Mouse (Mus musculus) hindbrain, embryonic 14.5 days (tissue): ENCODE results near the gene Wt1. TPM values are rescaled to one million over a fixed set of nuclear protein-coding genes. Genes with fewer than 3 reads are reported as not detected.

Experiments
- ATAC-seq: fragments of 200-750 bp; cut with Nextera tagmentation; 2 replicates; pipeline ENCODE4 v1.8.0; 2017; ENCODE audit warnings: moderate number of reproducible peaks, mild to moderate bottlenecking, moderate TSS enrichment, moderate library complexity; ENCODE audit not compliant: low FRiP score
- DNase-seq: peaks from one replicate; pipeline ENCODE4 v3.0.0-alpha.2; 2015; ENCODE audit warnings: low spot score
- H3K27ac ChIP-seq: fragments of 300-500 bp; sonication (generic); 2 replicates; pipeline ENCODE4 v1.5.1; 2014; ENCODE audit warnings: mild to moderate bottlenecking, moderate library complexity
- H3K27me3 ChIP-seq: fragments of 300-500 bp; sonication (generic); 2 replicates; pipeline ENCODE4 v1.6.1; 2014; ENCODE audit warnings: mild to moderate bottlenecking, low read length, mixed read lengths; ENCODE audit not compliant: control insufficient read depth, insufficient read depth
- H3K36me3 ChIP-seq: fragments of 300-500 bp; sonication (generic); replicated peaks from 2 replicates; pipeline ENCODE4 v1.6.1; 2014; ENCODE audit not compliant: control insufficient read depth, insufficient read depth
- H3K4me1 ChIP-seq: fragments of 300-500 bp; sonication (generic); replicated peaks from 2 replicates; pipeline ENCODE4 v1.6.1; 2014; ENCODE audit warnings: antibody characterized with exemption, low read length, mixed read lengths; ENCODE audit not compliant: control insufficient read depth, insufficient read depth
- H3K4me2 ChIP-seq: fragments of 300-500 bp; sonication (generic); replicated peaks from 2 replicates; pipeline ENCODE4 v1.6.1; 2014; ENCODE audit warnings: mild to moderate bottlenecking, moderate library complexity
- H3K4me3 ChIP-seq: fragments of 300-500 bp; sonication (generic); replicated peaks from 2 replicates; pipeline ENCODE4 v1.5.1; 2014; ENCODE audit warnings: mild to moderate bottlenecking, low read length
- H3K9ac ChIP-seq: fragments of 300-500 bp; sonication (generic); 2 replicates; pipeline ENCODE4 v1.6.1; 2014
- H3K9me3 ChIP-seq: fragments of 300-500 bp; sonication (generic); 2 replicates; pipeline ENCODE4 v1.6.1; 2016; ENCODE audit warnings: low read length; ENCODE audit not compliant: control insufficient read depth
- WGBS: fragments of 180-500 bp; shearing (Covaris S2); extraction: QIAGEN DNeasy Blood & Tissue Kit; methylation state at CpG from one replicate; pipeline ENCODE4 v1.1.7; 2014; 5-methylcytosine and 5-hydroxymethylcytosine counted together
- polyA plus RNA-seq: library from polyadenylated mRNA; unstranded; fragments of >200 nt; fragmentation: Nextera tagmentation; extraction: Ambion mirVana; gene quantifications from 2 replicates; pipeline ENCODE4 v1.2.1, GENCODE M21; 2014

Wt1 gene
- polyA plus RNA-seq, result 0.97 and 1.5 TPM in 2 replicates

GRCm38 (mm10) chr2:105126279-105126678 lies at the start of gene Wt1:
Gene Wt1 (plus strand): TSS chr2:105126529.
- H3K4me3 ChIP-seq, result 0 out of 2 replicates have a peak within 1 kb of the TSS, but pooled peaks have one; percentile 3
- DNase-seq, result no peak

GRCm38 (mm10) chr2:105077151-105077550 lies 49.2 kb upstream of the Wt1 start:
- no peak for DNase-seq
- Histone ChIP-seq H3K27me3 (no peaks in the 10 kb centered on the region), H3K9me3 (no peaks in the 10 kb centered on the region), H3K9ac (no peak overlapping the region), H3K36me3 (no peaks in the 10 kb centered on the region), H3K4me3 (no peak overlapping the region), H3K4me2 (no peak overlapping the region), H3K4me1 (no peaks in the 10 kb centered on the region), H3K27ac (no peak overlapping the region)
- ATAC-seq, result no peak
- WGBS, result 79% methylated on average over 7 of the region's 7 CpGs

More at GRCm38 (mm10) chr2:105126279-105126678, at the start of gene Wt1:
- Histone ChIP-seq H3K36me3 (no peaks in the 10 kb centered on the region), H3K4me1 (no peaks in the 10 kb centered on the region), H3K4me2 (peak within 1 kb of the TSS; percentile 33), H3K27me3 (peaks cover 95% of the 10 kb centered on the region), H3K9me3 (no peaks in the 10 kb centered on the region), H3K27ac (no peak within 1 kb of the TSS), H3K9ac (no peak within 1 kb of the TSS)
- WGBS, result 2% methylated on average over 25 of the region's 25 CpGs
- 0 out of 2 replicates have a peak, but pooled peaks have one; percentile 44 for ATAC-seq

- no peaks in the 10 kb centered on the region for H3K27me3 ChIP-seq
- H3K4me2 ChIP-seq, result no peak overlapping the region
- H3K27ac ChIP-seq, result no peak overlapping the region
- H3K4me1 ChIP-seq, result no peaks in the 10 kb centered on the region
- no peaks in the 10 kb centered on the region for H3K9me3 ChIP-seq
- H3K4me3 ChIP-seq, result no peak overlapping the region
- DNase-seq (no peak), ATAC-seq (no peak)
- no peak overlapping the region for H3K9ac ChIP-seq
- WGBS, result 35% methylated on average over 9 of the region's 9 CpGs
- H3K36me3 ChIP-seq, result no peaks in the 10 kb centered on the region
Measured at GRCm38 (mm10) chr2:105082256-105082790, 44.0 kb upstream of the Wt1 start.

- Histone ChIP-seq H3K27me3 (no peaks in the 10 kb centered on the region), H3K4me3 (no peak overlapping the region), H3K27ac (no peak overlapping the region), H3K4me1 (0 out of 2 replicates have a peak, but pooled peaks cover 2% of the 10 kb centered on the region), H3K9me3 (no peaks in the 10 kb centered on the region), H3K9ac (no peak overlapping the region), H3K36me3 (no peaks in the 10 kb centered on the region), H3K4me2 (no peak overlapping the region)
- DNase-seq (no peak), ATAC-seq (no peak)
- 84% methylated on average over 4 of the region's 4 CpGs for WGBS
Measured at GRCm38 (mm10) chr2:105084035-105084434, 42.3 kb upstream of the Wt1 start.

GRCm38 (mm10) chr2:105086081-105086480 lies 40.2 kb upstream of the Wt1 start:
- Histone ChIP-seq H3K9ac (no peak overlapping the region), H3K27me3 (no peaks in the 10 kb centered on the region), H3K36me3 (no peaks in the 10 kb centered on the region), H3K4me1 (peaks cover 17% of the 10 kb centered on the region; the same call in 1 of the 2 replicates), H3K9me3 (no peaks in the 10 kb centered on the region), H3K27ac (no peak overlapping the region), H3K4me2 (no peak overlapping the region), H3K4me3 (no peak overlapping the region)
- WGBS, result 88% methylated on average over 3 of the region's 3 CpGs
- DNase-seq (no peak), ATAC-seq (no peak)

- WGBS, result 84% methylated on average over 3 of the region's 3 CpGs
- no peak for ATAC-seq
- no peak overlapping the region for H3K4me3 ChIP-seq
Measured at GRCm38 (mm10) chr2:105088005-105088404, 38.3 kb upstream of the Wt1 start.

GRCm38 (mm10) chr2:105089083-105089482 lies 37.2 kb upstream of the Wt1 start:
- Histone ChIP-seq H3K9me3 (no peaks in the 10 kb centered on the region), H3K27ac (no peak overlapping the region), H3K36me3 (no peaks in the 10 kb centered on the region), H3K4me1 (peaks cover 17% of the 10 kb centered on the region; the same call in 1 of the 2 replicates), H3K27me3 (no peaks in the 10 kb centered on the region), H3K4me2 (no peak overlapping the region), H3K4me3 (no peak overlapping the region), H3K9ac (no peak overlapping the region)
- DNase-seq (no peak), ATAC-seq (no peak)
- WGBS, result 56% methylated on average over 4 of the region's 4 CpGs

More at GRCm38 (mm10) chr2:105088005-105088404, 38.3 kb upstream of the Wt1 start:
- DNase-seq, result no peak
- H3K27me3 ChIP-seq, result no peaks in the 10 kb centered on the region
- H3K9ac ChIP-seq, result no peak overlapping the region
- H3K4me1 ChIP-seq, result peaks cover 17% of the 10 kb centered on the region; the same call in 1 of the 2 replicates
- H3K27ac ChIP-seq, result no peak overlapping the region
- no peak overlapping the region for H3K4me2 ChIP-seq
- no peaks in the 10 kb centered on the region for H3K36me3 ChIP-seq
- H3K9me3 ChIP-seq, result no peaks in the 10 kb centered on the region

GRCm38 (mm10) chr2:105089581-105090508 lies 36.5 kb upstream of the Wt1 start:
- no peak overlapping the region for H3K4me3 ChIP-seq
- 0 out of 2 replicates have a peak, but pooled peaks have one; percentile 46 for ATAC-seq
- peak; percentile 71 for DNase-seq
- no peaks in the 10 kb centered on the region for H3K36me3 ChIP-seq
- H3K4me1 ChIP-seq, result peaks cover 17% of the 10 kb centered on the region; the same call in 1 of the 2 replicates
- peak overlapping the region; percentile 18; the same call in 1 of the 2 replicates for H3K27ac ChIP-seq
- H3K27me3 ChIP-seq, result no peaks in the 10 kb centered on the region
- H3K9me3 ChIP-seq, result no peaks in the 10 kb centered on the region
- H3K9ac ChIP-seq, result no peak overlapping the region
- H3K4me2 ChIP-seq, result no peak overlapping the region
- 37% methylated on average over 7 of the region's 7 CpGs for WGBS

- DNase-seq (no peak), ATAC-seq (no peak)
- Histone ChIP-seq H3K4me3 (no peak overlapping the region), H3K36me3 (no peaks in the 10 kb centered on the region), H3K4me1 (peaks cover 17% of the 10 kb centered on the region; the same call in 1 of the 2 replicates), H3K27ac (no peak overlapping the region), H3K4me2 (no peak overlapping the region), H3K9ac (no peak overlapping the region), H3K9me3 (no peaks in the 10 kb centered on the region), H3K27me3 (no peaks in the 10 kb centered on the region)
- WGBS, result 85% methylated on average over 5 of the region's 5 CpGs
Measured at GRCm38 (mm10) chr2:105090991-105091390, 35.3 kb upstream of the Wt1 start.
